In the genomic region with DNA sequence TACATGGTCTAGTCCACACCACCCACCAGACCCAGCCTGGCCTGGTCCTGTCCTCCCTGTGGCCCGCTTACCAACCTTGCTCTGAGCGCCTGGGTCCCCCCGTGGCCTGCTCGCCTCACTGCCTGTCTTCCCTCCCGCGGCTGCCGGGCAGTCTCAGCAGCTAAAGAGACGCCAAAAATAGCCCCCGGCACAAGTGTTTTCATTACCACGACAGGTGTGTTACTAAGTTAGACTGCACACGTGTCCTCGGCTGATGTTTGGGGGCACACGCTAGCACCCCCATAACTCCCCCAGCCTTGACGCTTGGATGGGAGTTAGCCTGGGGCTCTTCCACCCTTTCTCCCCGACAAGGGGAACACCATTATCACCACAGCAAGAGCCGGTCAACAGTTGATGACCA, we compare ENCODE assay signal across 19 mouse cellular contexts. TPM values are rescaled to one million over a fixed set of nuclear protein-coding genes. Genes with fewer than 3 reads are reported as not detected.
"Had no signal": no experiment of that assay in that cellular context is flagged by ENCODE, and none has a peak within 500 bp of the region (broad histone marks: within the 10 kb centered on the region; RNA-seq: fewer than 3 reads in every experiment).

No protein-coding gene starts in this region.

- H3K9ac ChIP-seq: limb, embryonic 13.5 days; liver, embryonic 15.5 days; midbrain, embryonic 13.5 days; neural tube, embryonic 15.5 days had no signal

- DNase-seq: kidney, postnatal 36 days; lung, adult 2 months; lung, postnatal 36 days; right cerebral cortex, adult 18-20 months; right cerebral cortex, postnatal 25 days; thymus, postnatal 4 days had no signal

- H3K27ac ChIP-seq: kidney, postnatal 0 days; limb, embryonic 13.5 days; liver, embryonic 15.5 days; midbrain, embryonic 13.5 days; neural tube, embryonic 15.5 days; stomach, postnatal 0 days had no signal

- H3K36me3 ChIP-seq: limb, embryonic 13.5 days had no signal

- H3K4me3 ChIP-seq: limb, embryonic 13.5 days; liver, embryonic 15.5 days; midbrain, embryonic 13.5 days; neural tube, embryonic 15.5 days had no signal

- H3K4me2 ChIP-seq: limb, embryonic 13.5 days; liver, embryonic 11.5 days; liver, embryonic 15.5 days; midbrain, embryonic 13.5 days; neural tube, embryonic 15.5 days had no signal

- H3K27me3 ChIP-seq: limb, embryonic 13.5 days; liver, embryonic 15.5 days; midbrain, embryonic 13.5 days; neural tube, embryonic 15.5 days had no signal

- ATAC-seq: lung, postnatal 0 days; midbrain, embryonic 13.5 days had no signal

- H3K4me1 ChIP-seq: liver, embryonic 15.5 days had no signal

- H3K9me3 ChIP-seq: limb, embryonic 13.5 days; liver, embryonic 15.5 days; midbrain, embryonic 13.5 days; neural tube, embryonic 15.5 days had no signal

RNA-seq across cellular contexts. Expression of a gene that starts 23.8 kb away (rescaled TPM):
- total RNA-seq: layer of hippocampus, adult 18-20 months; layer of hippocampus, postnatal 10 days; left cerebral cortex, postnatal 36 days; midbrain, postnatal 0 days had no signal
- polyA plus RNA-seq: limb, embryonic 13.5 days; liver, embryonic 11.5 days; liver, embryonic 15.5 days; lung, adult 2 months; lung, postnatal 0 days; midbrain, embryonic 13.5 days; midbrain, postnatal 0 days; neural tube, embryonic 11.5 days had no signal
